Mouse (Mus musculus) urinary bladder, postnatal 4 days (tissue): ENCODE results near the gene Rpp25.
A peak's percentile ranks its signal among the peaks of the same experiment; 100 is the strongest.

Experiments
- DNase-seq, 2 experiments: peaks; one replicate each; pipeline ENCODE4 v3.0.0; 2021 to 2022; ENCODE audit warnings: low spot score in 2 of 2

Gene Rpp25

GRCm38 (mm10) chr9:57503622-57504380 lies at the start of gene Rpp25:
Gene Rpp25 (plus strand): TSS chr9:57504026.
- peak; percentile 55 to 66 for DNase-seq

- DNase-seq = no peak
Observed at GRCm38 (mm10) chr9:57459707-57460106, 44.1 kb upstream of the Rpp25 start.

GRCm38 (mm10) chr9:57462866-57463265 lies 41.0 kb upstream of the Rpp25 start:
- DNase-seq = no peak

- no peak for DNase-seq
Observed at GRCm38 (mm10) chr9:57466101-57466500, 37.7 kb upstream of the Rpp25 start.

GRCm38 (mm10) chr9:57467271-57467771 lies 36.5 kb upstream of the Rpp25 start:
- no peak for DNase-seq

GRCm38 (mm10) chr9:57467896-57468549 lies 35.8 kb upstream of the Rpp25 start, which contains the start of gene Scamp5:
Gene Scamp5 (minus strand): TSS chr9:57468060.
- peak; percentile 84 to 90 for DNase-seq

GRCm38 (mm10) chr9:57468914-57469313 lies 34.9 kb upstream of the Rpp25 start:
- DNase-seq = no peak

GRCm38 (mm10) chr9:57485774-57486173 lies 18.1 kb upstream of the Rpp25 start:
- peak; percentile 66 to 85 for DNase-seq

- no peak for DNase-seq
Observed at GRCm38 (mm10) chr9:57487807-57488206, 16.0 kb upstream of the Rpp25 start.

- no peak for DNase-seq
Observed at GRCm38 (mm10) chr9:57493532-57493931, 10.3 kb upstream of the Rpp25 start.

- no peak for DNase-seq
Observed at GRCm38 (mm10) chr9:57494970-57495369, 8.9 kb upstream of the Rpp25 start.

- no peak for DNase-seq
Observed at GRCm38 (mm10) chr9:57497236-57497635, 6.6 kb upstream of the Rpp25 start.

GRCm38 (mm10) chr9:57498536-57498935 lies 5.3 kb upstream of the Rpp25 start:
- DNase-seq = no peak

- DNase-seq = no peak
Observed at GRCm38 (mm10) chr9:57501452-57501851, 2.4 kb upstream of the Rpp25 start.

GRCm38 (mm10) chr9:57501861-57502260 lies 2.0 kb upstream of the Rpp25 start:
- no peak for DNase-seq

- DNase-seq = peak in 1 of 2 experiments; percentile 22
Observed at GRCm38 (mm10) chr9:57502911-57503621, 760 bp upstream of the Rpp25 start.

- DNase-seq = peak; percentile 60 to 68
Observed at GRCm38 (mm10) chr9:57504381-57504700, 515 bp downstream of the Rpp25 start.

GRCm38 (mm10) chr9:57504891-57505290 lies 1.1 kb downstream of the Rpp25 start:
- DNase-seq = no peak

- DNase-seq = peak; percentile 64 to 70
Observed at GRCm38 (mm10) chr9:57505700-57506099, 1.9 kb downstream of the Rpp25 start.

GRCm38 (mm10) chr9:57510577-57510976 lies 6.8 kb downstream of the Rpp25 start:
- no peak for DNase-seq

GRCm38 (mm10) chr9:57517113-57517512 lies 13.3 kb downstream of the Rpp25 start:
- DNase-seq = no peak

- DNase-seq = no peak
Observed at GRCm38 (mm10) chr9:57520375-57521055, 16.7 kb downstream of the Rpp25 start.
